Mouse (Mus musculus): ENCODE data around the gene Cpsf4l.
"Not testable (repeated sequence)": the region's sequence is repeated elsewhere in the genome, so short reads cannot be mapped to it uniquely, and the experiment has no call there.

The Cpsf4l gene

DNA sequence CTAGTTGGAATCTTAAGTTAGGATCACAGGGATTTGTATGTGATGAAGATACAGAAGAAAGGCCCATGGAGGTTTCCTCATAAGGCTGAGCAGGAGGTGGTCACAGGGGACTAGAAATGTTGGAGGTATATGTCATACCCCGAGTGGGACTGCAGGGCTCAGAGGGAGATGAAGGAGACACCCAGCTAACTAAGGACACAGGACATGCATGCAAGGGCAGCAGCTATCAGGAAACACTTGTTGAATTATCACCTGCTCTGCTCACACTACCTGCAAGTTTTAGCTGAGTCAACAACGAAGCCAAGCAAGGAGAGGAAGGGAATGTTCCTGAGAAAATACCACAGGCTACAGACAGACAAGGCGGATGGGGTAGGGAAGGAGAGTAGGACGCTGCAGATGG, 42.1 kb downstream of the Cpsf4l start:
- no peak for DNase-seq (ENCODE audit: low read depth, low spot score)

- DNase-seq (ENCODE audit: low read depth, low spot score), result no peak
Observed at GRCm38 (mm10) chr11:113667122-113667521, 42.7 kb downstream of the Cpsf4l start.

DNA sequence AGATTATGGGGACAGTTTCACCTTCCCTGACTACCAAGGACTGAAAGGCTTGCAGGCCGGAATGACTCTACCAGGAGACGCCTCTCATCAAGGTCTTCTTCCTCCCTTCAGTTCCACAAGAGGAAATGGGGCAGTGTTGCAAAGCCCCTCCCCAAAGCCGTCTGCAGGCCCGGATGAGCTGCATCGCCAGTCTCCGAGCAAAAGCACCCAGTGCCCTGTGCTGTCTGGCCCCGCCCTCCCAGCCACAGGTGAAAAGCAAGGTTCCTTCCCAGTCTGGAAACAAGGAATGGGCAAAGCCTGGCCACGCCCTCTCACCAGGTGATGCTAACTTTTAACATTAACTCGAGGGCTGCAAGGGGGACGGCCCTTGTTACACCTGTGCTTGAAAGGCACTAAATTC, 43.2 kb downstream of the Cpsf4l start:
- DNase-seq (ENCODE audit: low read depth, low spot score), result no peak

DNA sequence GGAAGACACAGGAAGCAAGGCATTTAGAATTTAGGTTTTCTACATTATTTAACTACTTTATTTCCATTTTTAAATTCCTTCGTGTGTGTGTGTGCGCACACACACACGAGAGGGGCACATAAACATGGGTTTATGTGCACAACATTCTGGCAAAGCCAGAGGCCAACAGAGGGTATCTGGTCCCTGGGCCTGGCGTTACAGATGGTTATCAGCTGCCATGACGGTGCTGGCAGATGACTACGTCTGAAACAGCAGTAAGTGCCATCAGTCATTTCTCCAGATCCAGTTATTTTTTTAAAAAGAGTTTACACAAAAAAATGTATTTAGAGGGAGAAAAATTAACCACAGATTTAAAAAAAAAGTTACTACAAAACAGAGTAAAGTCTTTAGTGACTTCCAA, 43.6 kb downstream of the Cpsf4l start:
- no peak for DNase-seq (ENCODE audit: low read depth, low spot score)

DNA sequence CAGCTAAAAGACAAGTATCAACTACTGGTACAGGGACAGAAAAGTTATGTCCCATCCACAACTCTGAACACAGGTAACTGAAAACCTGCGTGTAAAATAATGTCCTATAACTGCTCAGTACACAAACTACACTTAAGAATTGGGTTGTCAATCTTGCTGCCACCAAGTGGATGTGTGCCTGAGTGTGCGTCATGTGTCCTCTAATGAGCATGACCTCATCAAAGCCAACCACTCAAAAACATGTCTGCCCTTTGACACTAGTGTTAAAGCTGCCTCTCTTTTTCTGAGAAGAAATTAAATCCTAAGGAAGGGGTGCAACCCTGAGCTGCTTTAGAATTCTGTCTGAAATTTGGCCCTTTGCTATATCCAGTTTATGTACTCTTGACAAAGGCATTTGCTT, 45.5 kb downstream of the Cpsf4l start:
- DNase-seq (ENCODE audit: low read depth, low spot score), result no peak

DNA sequence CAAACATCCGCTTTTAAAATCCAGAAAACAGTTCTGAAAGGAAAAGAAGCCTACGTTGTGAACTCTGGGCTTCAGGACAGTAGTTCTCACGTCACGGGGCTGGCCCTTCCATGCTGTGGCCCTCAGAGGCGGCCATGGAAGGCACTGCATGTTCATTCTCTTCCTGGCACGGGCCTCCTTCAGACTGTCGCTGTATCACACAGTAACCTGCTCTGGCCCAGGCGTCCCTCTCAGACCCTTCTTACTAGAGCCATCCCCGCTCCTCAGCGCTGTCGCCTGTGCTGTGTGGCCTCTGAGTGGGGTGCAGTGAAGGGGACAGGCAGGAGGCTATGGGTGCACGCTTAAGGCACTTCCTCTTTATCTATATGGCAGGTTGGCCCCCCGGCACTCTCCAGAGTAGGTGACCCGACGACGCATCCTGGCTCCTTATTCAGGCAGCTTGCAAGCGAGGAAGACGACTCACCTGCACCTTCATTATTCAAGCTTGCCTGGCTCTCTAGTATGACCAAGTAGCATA, 47.9 kb downstream of the Cpsf4l start:
- DNase-seq (ENCODE audit: low read depth, low spot score), result no peak

DNA sequence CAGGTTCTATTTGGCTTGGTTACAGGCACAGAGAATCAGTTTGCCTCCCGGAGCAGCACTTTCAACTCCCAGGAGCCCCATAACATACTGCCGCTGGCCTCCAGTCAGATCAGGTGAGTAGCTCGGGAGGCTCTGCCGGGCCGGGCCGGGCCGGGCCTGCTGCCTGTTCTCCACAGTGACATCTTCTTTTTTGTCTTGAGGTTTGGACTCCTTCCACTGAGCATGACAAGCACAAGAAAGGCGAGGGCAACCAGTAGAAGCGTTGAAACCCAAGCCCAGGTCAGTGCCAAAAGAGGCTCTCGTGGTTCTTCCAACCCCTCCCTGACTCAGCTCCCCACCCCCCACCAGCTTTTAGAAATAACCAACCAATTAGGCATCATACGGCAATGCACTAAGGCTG, 48.9 kb downstream of the Cpsf4l start:
- no peak for DNase-seq (ENCODE audit: low read depth, low spot score)

DNA sequence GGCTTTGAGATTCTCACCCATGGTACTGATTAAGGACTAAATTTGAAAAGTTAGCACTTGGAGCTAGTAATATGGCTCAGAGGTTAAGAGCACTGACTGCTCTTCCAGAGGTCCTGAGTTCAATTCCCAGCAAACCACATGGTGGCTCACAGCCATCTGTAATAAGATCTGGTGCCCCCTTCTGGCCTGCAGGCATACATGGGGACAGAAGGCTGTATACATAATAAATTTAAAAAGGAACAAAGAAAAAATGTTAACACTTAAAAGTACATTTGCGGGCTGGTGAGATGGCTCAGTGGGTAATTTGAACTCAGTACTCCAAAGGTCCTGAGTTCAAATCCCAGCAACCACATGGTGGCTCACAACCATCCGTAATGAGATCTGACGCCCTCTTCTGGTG, 49.6 kb downstream of the Cpsf4l start:
- DNase-seq (ENCODE audit: low read depth, low spot score), result not testable (repeated sequence)

- no peak for DNase-seq (ENCODE audit: low read depth, low spot score)
Observed at GRCm38 (mm10) chr11:113658763-113659162, 51.1 kb downstream of the Cpsf4l start.

DNA sequence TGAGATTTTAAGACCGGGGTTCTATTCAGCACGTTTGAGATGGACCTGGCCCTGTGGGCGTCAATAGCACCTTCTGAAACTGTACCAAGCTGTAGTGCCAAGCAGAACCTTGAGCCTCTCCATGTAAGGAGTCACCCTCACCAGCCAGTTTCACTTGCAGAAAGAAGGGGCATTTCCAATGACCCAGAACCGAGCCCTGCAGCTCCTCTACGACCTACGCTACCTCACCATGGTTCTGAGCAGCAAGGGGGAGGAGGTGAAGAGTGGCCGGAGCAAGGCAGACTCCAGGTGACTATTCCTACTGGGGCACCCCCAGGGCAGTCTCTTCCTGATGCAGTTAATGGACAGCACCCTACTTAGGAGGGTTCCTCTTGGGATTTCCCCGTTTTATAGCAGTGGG, 51.5 kb downstream of the Cpsf4l start:
- DNase-seq (ENCODE audit: low read depth, low spot score), result no peak

DNA sequence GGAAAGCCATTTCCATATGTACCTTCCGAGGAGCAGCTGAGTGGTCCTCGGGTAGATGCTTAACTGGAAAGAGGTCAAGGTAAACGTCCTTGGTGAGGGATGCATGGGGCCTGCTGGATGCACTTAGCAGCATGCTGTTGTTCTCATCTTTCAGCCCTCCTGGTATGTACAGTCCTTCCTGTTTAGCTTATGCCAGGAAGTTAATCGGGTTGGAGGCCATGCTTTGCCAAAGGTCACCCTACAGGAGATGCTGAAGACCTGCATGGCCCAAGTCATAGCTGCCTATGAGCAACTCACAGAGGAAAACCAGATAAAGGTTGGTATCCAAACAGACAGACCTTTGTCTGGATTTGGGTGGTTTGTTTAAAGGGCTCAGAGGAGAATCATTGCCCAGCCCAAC, 52.6 kb downstream of the Cpsf4l start:
- DNase-seq (ENCODE audit: low read depth, low spot score), result no peak

DNA sequence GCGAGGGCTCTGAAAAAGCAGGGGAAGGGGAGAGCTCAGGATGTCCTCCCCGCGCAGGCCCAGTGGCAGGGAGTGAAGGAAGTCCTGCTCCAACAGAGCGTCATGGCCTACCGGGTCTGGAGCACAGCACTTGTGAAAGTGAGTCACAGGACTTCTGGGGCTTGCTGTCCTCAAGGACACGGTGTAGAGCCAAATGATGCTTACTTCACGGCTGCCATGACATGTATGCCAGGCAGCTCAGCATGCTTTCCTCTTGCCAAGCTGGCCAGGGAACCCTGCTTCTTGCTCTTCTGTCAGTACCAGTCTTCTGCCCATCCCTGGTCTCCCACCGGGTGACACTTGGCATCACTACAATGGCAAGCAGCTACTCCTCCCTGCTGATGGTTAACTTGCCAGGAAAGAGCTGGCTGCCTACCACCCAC, 53.3 kb downstream of the Cpsf4l start:
- DNase-seq (ENCODE audit: low read depth, low spot score), result no peak

- no peak for DNase-seq (ENCODE audit: low read depth, low spot score)
Observed at GRCm38 (mm10) chr11:113654561-113655270, 55.1 kb downstream of the Cpsf4l start.

- DNase-seq (ENCODE audit: low read depth, low spot score), result no peak
Observed at GRCm38 (mm10) chr11:113654105-113654504, 55.7 kb downstream of the Cpsf4l start.

- no peak for DNase-seq (ENCODE audit: low read depth, low spot score)
Observed at GRCm38 (mm10) chr11:113652516-113652915, 57.3 kb downstream of the Cpsf4l start.

DNA sequence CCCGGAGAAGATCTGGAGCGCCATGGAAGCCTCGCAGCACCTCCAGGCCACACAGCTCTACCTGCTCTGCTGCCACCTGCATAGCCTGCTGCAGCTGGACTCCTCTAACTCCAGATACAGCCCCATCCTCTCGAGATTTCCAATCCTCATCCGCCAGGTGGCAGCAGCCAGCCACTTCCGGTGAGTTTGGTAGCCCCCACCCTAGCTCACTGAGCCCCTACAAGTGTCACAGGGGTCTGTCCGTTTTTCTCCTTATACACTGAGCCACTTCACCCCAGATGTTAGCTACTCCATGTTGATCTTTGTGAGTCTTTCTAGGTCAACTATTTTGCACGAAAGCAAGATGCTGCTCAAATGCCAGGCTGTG, 57.9 kb downstream of the Cpsf4l start:
- peak; percentile 65 for DNase-seq (ENCODE audit: low read depth, low spot score)

- no peak for DNase-seq (ENCODE audit: low read depth, low spot score)
Observed at GRCm38 (mm10) chr11:113651206-113651906, 58.5 kb downstream of the Cpsf4l start.

DNA sequence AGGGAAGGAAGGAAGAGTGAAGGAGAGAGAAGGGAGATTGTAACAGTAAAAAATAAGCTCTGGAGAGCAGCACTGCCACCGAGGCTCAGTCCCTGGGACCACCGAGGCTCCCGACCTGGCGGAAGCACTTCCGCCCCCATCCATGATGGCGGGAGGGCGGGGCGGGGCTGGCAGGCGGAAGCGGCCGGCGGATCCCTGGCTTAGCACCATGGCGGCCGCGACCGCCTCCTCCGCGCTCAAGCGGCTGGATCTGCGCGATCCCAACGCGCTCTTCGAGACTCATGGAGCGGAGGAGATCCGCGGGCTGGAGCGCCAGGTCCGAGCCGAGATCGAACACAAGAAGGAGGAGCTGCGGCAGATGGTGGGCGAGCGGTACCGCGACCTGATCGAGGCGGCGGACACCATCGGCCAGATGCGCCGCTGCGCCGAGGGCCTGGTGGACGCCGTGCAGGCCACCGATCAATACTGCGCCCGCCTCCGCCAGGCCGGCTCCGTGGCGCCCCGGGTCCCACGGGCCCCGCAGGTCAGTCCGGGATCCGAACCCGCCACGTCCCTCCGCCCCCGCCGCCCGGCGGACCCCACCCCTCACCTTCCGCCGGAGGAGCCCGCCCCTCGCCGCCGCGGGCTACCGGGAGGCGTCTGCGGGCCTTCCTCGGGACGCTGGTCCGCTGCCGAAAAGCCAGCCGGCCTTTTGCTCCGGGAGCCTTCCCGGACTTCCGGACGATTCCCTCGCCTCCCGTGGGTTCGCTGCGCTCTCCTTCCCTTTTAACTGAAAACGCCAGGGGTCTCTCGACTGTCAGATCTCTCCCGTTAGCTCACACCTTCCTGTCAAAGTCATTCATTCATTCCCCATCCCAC, 60.2 kb downstream of the Cpsf4l start, which contains the start of gene Slc39a11:
Slc39a11 (minus strand) TSS at position 727 of the 858 bp plus-strand sequence.
- peak; percentile 64 for DNase-seq (ENCODE audit: low read depth, low spot score)

GRCm38 (mm10) chr11:113648690-113649352, 61.0 kb downstream of the Cpsf4l start, which contains the start of gene Cog1:
Gene Cog1 (plus strand): TSS chr11:113649169.
- DNase-seq (ENCODE audit: low read depth, low spot score), result no peak

Data from retina, postnatal 7 days (tissue).